Mouse (Mus musculus): ENCODE data around the gene Tmem151a.

The Tmem151a gene

GRCm38 (mm10) chr19:5068570-5069234 is 16.6 kb downstream of the Tmem151a start:
- DNase-seq (ENCODE audit: low spot score in 2 of 2): no peak

GRCm38 (mm10) chr19:5067867-5068569 is 17.3 kb downstream of the Tmem151a start, which contains the start of gene Cd248:
Gene Cd248, plus strand, starts transcription at chr19:5068078.
- no peak for DNase-seq (ENCODE audit: low spot score in 2 of 2)

GRCm38 (mm10) chr19:5067040-5067799 is 18.1 kb downstream of the Tmem151a start:
- no peak for DNase-seq (ENCODE audit: low spot score in 2 of 2)

GRCm38 (mm10) chr19:5065104-5065503 is 20.2 kb downstream of the Tmem151a start:
- no peak for DNase-seq (ENCODE audit: low spot score in 2 of 2)

- DNase-seq (ENCODE audit: low spot score in 2 of 2): no peak
Measured at GRCm38 (mm10) chr19:5062446-5062845, 22.9 kb downstream of the Tmem151a start.

GRCm38 (mm10) chr19:5062041-5062440 is 23.3 kb downstream of the Tmem151a start:
- DNase-seq (ENCODE audit: low spot score in 2 of 2): no peak

GRCm38 (mm10) chr19:5060365-5061330 is 24.7 kb downstream of the Tmem151a start:
- DNase-seq (ENCODE audit: low spot score in 2 of 2): no peak

- DNase-seq (ENCODE audit: low spot score in 2 of 2): no peak
Measured at GRCm38 (mm10) chr19:5058801-5059771, 26.2 kb downstream of the Tmem151a start.

- no peak for DNase-seq (ENCODE audit: low spot score in 2 of 2)
Measured at GRCm38 (mm10) chr19:5057876-5058775, 27.2 kb downstream of the Tmem151a start.

GRCm38 (mm10) chr19:5056251-5056650 is 29.1 kb downstream of the Tmem151a start:
- no peak for DNase-seq (ENCODE audit: low spot score in 2 of 2)

GRCm38 (mm10) chr19:5053909-5054308 is 31.4 kb downstream of the Tmem151a start:
- no peak for DNase-seq (ENCODE audit: low spot score in 2 of 2)

GRCm38 (mm10) chr19:5052853-5053252 is 32.5 kb downstream of the Tmem151a start:
- no peak for DNase-seq (ENCODE audit: low spot score in 2 of 2)

GRCm38 (mm10) chr19:5052166-5052822 is 33.0 kb downstream of the Tmem151a start:
- peak in 1 of 2 experiments; percentile 71 for DNase-seq (ENCODE audit: low spot score in 2 of 2)

- no peak for DNase-seq (ENCODE audit: low spot score in 2 of 2)
Measured at GRCm38 (mm10) chr19:5051515-5051914, 33.8 kb downstream of the Tmem151a start.

- DNase-seq (ENCODE audit: low spot score in 2 of 2): no peak
Measured at GRCm38 (mm10) chr19:5051031-5051430, 34.3 kb downstream of the Tmem151a start.

GRCm38 (mm10) chr19:5050047-5050905 is 35.1 kb downstream of the Tmem151a start, which contains the start of gene Rin1:
Gene Rin1, plus strand, starts transcription at chr19:5050481.
- DNase-seq (ENCODE audit: low spot score in 2 of 2): peak; percentile 77 to 81

- no peak for DNase-seq (ENCODE audit: low spot score in 2 of 2)
Measured at GRCm38 (mm10) chr19:5049325-5049724, 36.0 kb downstream of the Tmem151a start.
